Mouse (Mus musculus) E14TG2a.4 (cell line): ENCODE measurements around the gene Ucn2.

Source experiments
- H3K27me3 ChIP-seq: 2 replicates; pipeline ENCODE4 v1.6.1; 2014; ENCODE audit warnings: low read length, control low read depth; ENCODE audit not compliant: insufficient read depth
- H3K36me3 ChIP-seq: 2 replicates; pipeline ENCODE4 v1.6.1; 2014; ENCODE audit warnings: low read length, control low read depth; ENCODE audit not compliant: insufficient read depth
- H3K4me1 ChIP-seq: replicated peaks from 2 replicates; pipeline ENCODE4 v1.6.1; 2014; ENCODE audit warnings: low read depth, low read length, control low read depth
- H3K4me3 ChIP-seq: replicated peaks from 2 replicates; pipeline ENCODE4 v1.5.1; 2014; ENCODE audit warnings: mild to moderate bottlenecking, low read length
- H3K9me3 ChIP-seq: 2 replicates; pipeline ENCODE4 v1.6.1; 2014; ENCODE audit warnings: low read length, control low read depth
- CTCF ChIP-seq: conservative IDR thresholded peaks from 2 replicates; pipeline ENCODE4 v1.5.1; 2014; ENCODE audit warnings: low read length
- NANOG ChIP-seq: IDR thresholded peaks from 2 replicates; pipeline ENCODE4 v1.6.1; 2014; ENCODE audit warnings: borderline replicate concordance, low read length, mixed read lengths
- POU5F1 ChIP-seq: IDR thresholded peaks from 2 replicates; pipeline ENCODE4 v1.6.1; 2014; ENCODE audit warnings: low read length, borderline replicate concordance

Gene Ucn2

DNA sequence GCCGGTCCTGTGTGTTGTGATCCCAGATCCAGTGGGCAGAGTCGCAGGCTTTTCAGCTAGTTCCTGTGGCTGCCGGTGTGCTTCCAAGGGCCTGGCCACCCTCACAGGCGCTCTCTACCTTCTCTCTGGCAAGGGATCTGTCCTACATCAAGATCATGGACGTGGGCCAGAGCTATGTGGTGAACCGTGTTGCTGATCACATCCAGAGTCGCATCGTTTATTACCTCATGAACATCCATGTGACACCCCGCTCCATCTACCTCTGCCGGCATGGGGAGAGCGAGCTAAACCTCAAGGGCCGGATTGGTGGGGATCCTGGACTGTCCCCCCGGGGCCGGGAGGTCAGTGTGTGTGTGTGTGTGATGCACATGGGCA, 24.5 kb downstream of the Ucn2 start:
- Histone ChIP-seq H3K4me3 (no peak overlapping the region), H3K27me3 (no peaks in the 10 kb centered on the region), H3K9me3 (no peaks in the 10 kb centered on the region), H3K4me1 (peaks cover 36% of the 10 kb centered on the region), H3K36me3 (no peaks in the 10 kb centered on the region)
- TF ChIP-seq CTCF = no peak
- TF ChIP-seq POU5F1 = no peak
- no peak for TF ChIP-seq NANOG

DNA sequence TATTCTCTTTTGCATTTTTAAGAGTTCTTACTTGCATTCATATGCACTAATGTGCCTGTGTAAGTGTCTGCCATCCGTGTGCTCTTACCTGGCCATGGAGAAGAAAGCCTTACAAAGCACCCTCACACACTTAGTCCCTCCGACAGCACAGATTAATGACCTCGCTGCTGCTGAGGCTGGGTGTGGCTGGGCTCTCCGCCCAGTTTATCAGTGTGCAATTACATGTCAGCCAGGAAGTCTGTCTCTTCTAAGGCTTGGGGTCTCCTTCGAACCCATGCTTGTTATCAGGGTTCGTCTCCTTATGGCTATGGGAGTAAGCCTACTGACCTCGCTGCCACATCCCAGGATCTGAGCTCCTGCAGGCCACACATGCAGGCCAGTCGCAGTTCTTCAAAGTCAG, 29.6 kb downstream of the Ucn2 start:
- TF ChIP-seq POU5F1 (no peak), CTCF (no peak), NANOG (no peak)
- H3K4me1 ChIP-seq = 0 out of 2 replicates have a peak, but pooled peaks cover 4% of the 10 kb centered on the region
- no peaks in the 10 kb centered on the region for H3K27me3 ChIP-seq

DNA sequence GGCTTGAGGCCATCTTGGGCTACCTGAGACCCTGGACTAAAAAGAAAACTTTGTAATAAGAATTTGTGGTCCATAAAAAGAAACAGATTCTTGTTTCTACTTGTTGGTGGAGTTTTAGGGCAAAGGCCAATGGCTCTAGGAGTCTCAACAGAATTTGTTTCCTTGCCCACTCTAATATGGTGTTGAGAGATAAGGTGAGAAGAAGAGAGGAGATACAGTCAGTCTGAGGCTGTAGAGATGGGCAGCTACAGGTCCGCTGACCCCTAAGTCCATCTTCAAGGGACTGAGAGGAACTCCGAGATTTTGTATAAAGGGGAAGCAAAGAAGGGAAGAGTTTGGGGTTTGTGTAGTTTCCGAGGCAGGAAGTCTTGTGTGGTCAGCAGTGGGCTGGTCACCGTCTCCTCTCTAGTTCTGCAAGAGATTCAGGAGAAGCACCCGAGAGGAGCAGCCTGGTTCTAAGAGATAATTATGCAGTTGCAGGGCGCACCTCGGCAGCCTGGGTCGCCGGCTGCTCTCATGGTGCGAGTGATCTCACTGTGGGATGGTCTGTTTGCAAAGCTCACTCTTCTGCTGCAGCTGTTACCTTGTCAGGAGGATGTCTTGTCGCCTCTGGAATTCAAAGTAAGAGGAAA, 31.3 kb downstream of the Ucn2 start:
- Histone ChIP-seq H3K4me1 (0 out of 2 replicates have a peak, but pooled peaks cover 4% of the 10 kb centered on the region), H3K27me3 (no peaks in the 10 kb centered on the region), H3K36me3 (no peaks in the 10 kb centered on the region), H3K9me3 (no peaks in the 10 kb centered on the region), H3K4me3 (no peak overlapping the region)
- TF ChIP-seq CTCF (no peak), POU5F1 (no peak), NANOG (no peak)

More for the DNA sequence above, 29.6 kb downstream of the Ucn2 start:
- Histone ChIP-seq H3K36me3 (no peaks in the 10 kb centered on the region), H3K9me3 (no peaks in the 10 kb centered on the region), H3K4me3 (no peak overlapping the region)

- no peak for TF ChIP-seq NANOG
- no peak for TF ChIP-seq CTCF
- TF ChIP-seq POU5F1 = no peak
- Histone ChIP-seq H3K9me3 (no peaks in the 10 kb centered on the region), H3K4me3 (no peak overlapping the region), H3K36me3 (no peaks in the 10 kb centered on the region), H3K27me3 (no peaks in the 10 kb centered on the region), H3K4me1 (peaks cover 13% of the 10 kb centered on the region)
These were observed 35.6 kb downstream of the Ucn2 start for GRCm38 (mm10) chr9:109021428-109021827.

DNA sequence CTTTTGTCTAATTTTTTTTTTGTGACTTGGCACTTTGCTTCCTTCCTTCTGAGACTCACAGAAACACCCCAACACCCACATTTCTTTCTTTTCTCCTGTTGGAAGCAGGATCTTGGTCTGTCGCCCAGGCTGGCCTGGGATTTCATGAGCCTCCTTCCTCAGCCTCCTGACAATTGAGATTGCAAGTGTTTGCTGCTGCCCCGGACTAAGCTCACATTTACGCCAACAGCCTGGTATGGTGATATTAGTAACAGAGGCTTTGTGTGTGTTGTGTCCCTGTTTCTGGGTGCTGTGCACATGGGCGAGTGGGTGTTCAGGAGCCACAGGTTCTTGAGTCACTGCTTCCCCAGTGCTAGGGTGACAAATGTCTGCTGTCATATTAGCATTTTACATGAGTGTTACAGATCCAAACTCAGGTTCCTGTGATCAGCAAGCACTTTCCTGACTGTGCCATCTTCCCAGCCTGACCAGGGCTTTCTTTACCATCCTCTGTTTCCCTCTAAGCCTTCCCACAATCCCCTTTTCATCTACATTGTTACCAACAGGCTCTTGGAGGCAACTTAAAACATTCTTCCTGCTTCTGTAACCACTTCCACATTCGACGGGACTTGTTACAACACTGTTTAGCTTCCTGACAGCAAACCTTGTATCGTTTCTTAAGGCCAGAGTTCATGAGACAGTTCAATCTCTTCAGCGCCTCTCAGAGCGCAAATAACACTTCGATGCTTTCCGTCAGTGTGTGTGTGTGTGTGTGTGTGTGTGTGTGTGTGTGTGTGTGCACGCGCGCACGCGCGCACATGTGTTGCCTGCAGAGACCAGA, 37.3 kb downstream of the Ucn2 start:
- Histone ChIP-seq H3K27me3 (no peaks in the 10 kb centered on the region), H3K4me1 (peaks cover 13% of the 10 kb centered on the region), H3K36me3 (no peaks in the 10 kb centered on the region), H3K9me3 (no peaks in the 10 kb centered on the region), H3K4me3 (no peak overlapping the region)
- no peak for TF ChIP-seq POU5F1
- TF ChIP-seq NANOG = no peak
- no peak for TF ChIP-seq CTCF

GRCm38 (mm10) chr9:109027521-109027920, 41.7 kb downstream of the Ucn2 start:
- no peaks in the 10 kb centered on the region for H3K9me3 ChIP-seq
- H3K27me3 ChIP-seq = no peaks in the 10 kb centered on the region
- no peak overlapping the region for H3K4me3 ChIP-seq
- peaks cover 6% of the 10 kb centered on the region; the same call in 1 of the 2 replicates for H3K36me3 ChIP-seq
- peaks cover 39% of the 10 kb centered on the region for H3K4me1 ChIP-seq
- TF ChIP-seq CTCF (no peak), NANOG (no peak), POU5F1 (no peak)

DNA sequence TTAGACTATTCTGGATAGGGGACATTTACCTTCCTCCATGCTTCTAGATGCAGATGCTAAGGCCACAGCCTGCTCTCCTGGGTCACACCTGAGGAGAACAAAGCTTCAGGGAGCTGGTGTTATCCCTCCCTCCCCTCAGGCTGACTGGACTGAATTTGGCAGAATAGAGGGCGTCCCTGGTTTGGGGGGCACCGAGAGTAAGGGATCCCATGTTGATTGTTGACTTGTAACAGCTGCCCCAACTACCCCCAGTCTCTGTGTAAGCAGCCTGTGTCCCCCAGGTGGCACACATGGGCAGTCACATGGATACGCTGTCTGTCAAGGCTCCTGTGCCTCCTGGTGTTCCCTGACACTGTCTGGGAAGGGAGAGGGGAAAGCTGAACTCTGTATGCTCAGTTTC, 42.6 kb downstream of the Ucn2 start:
- Histone ChIP-seq H3K9me3 (no peaks in the 10 kb centered on the region), H3K27me3 (no peaks in the 10 kb centered on the region), H3K4me3 (no peak overlapping the region), H3K36me3 (peaks cover 6% of the 10 kb centered on the region; the same call in 1 of the 2 replicates), H3K4me1 (peaks cover 48% of the 10 kb centered on the region)
- TF ChIP-seq NANOG (no peak), POU5F1 (no peak), CTCF (no peak)

DNA sequence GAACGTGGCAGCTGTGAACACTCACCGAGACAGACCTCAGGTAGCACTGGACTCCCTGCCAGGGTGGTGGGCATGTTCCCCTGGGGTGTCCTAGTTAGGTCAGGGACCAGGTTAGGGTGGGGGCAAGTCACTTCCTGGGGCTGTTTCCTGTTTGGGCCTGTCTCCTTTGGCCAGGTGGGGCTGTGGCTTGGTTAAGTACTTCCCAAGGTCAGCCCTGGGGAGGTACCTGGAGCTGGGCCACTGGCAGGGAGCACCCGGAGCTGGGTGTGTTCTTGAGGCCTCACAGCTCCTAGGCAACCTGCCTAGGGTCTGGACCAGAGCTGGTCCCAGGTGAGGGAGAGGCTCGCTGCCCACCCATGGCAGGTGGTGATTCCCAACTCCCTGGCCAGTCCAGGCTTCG, 43.1 kb downstream of the Ucn2 start:
- Histone ChIP-seq H3K27me3 (no peaks in the 10 kb centered on the region), H3K9me3 (no peaks in the 10 kb centered on the region), H3K4me3 (no peak overlapping the region), H3K4me1 (peaks cover 50% of the 10 kb centered on the region), H3K36me3 (peaks cover 6% of the 10 kb centered on the region; the same call in 1 of the 2 replicates)
- TF ChIP-seq NANOG (no peak), POU5F1 (no peak), CTCF (no peak)
